Mouse (Mus musculus) lung, postnatal 10 days (tissue): Measurements from ENCODE around the gene Ap2b1.

Experiments
- DNase-seq: peaks from one replicate; pipeline ENCODE4 v3.0.0; 2021

Ap2b1 gene

DNA sequence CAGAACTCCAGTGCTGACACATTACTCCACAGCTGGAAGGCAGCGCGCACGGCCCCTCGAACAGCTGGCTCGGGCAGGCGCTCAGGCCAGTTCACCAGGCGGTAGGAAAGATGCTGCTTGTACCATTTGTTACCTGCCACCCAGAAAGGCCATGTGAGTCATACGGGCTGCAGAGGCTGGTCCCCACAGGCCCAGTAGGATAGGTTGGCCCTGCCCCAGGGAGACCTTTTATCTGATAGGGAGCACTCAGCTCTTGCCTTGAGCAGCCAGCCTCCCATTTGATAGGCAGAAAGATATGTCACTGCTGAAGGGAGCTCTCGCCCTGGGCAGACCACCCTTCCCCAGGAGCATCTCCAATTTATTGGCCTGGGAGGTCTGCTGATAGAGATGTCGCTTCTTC, 148.8 kb downstream of the Ap2b1 start:
- no peak for DNase-seq

DNA sequence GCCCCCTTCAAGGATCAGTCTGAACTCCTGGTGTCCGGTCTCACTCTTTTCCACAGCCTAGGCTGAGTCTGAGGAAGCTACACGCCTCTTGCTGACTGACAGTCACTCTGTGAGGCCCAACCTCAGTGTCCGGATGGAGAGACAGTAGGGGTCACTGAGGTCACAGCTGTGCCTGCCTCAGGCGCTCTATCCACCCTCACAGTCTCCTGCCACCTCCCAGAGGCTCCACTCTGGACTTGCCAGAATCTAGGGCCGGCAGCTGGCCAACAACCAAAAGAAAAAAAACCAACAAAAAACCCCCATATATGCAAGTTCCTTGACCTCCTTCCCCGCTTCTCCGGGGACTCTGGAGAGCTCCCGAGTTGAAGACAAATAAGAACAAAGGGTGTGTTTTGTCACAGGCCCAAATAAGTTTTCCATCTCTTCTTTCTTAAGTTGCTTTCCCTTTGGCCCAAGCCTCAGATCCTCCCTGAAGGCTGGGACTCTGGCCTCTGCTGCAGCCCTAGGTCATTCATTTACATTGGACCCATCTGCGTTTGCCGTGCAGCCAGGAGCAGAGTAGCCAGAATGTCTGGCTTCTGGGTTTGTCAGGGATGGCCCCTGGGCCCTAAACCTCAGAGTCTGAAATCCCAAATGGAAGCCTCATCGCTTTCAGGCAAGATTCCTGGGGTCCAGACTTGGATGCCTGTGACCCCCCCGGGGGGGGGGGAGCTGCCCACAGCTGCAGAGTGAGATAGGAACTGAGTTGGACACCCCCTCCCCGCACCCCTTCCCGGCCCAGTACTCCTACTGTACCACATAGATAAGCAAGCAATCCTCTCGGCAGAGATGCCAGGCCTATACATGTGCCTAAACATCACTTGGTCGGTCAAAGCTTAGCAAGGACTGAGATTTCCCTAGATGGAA, 149.4 kb downstream of the Ap2b1 start:
- DNase-seq = peak; percentile 52

DNA sequence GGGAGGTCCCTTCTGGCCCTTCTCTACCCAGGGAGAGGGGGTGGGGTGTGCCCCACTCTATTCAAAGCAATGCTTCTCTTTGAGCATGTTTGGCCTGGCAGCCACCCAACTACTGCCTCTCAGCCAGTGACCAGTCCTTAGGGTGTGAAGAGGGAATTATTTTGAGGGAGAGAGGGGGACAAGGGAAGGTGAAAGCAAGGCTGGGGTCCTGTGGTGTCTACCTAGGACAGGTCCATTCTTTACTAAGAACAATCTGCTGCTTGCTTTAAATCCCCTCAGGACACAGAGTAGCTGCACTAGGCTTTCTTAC, 150.1 kb downstream of the Ap2b1 start:
- peak; percentile 80 for DNase-seq

DNA sequence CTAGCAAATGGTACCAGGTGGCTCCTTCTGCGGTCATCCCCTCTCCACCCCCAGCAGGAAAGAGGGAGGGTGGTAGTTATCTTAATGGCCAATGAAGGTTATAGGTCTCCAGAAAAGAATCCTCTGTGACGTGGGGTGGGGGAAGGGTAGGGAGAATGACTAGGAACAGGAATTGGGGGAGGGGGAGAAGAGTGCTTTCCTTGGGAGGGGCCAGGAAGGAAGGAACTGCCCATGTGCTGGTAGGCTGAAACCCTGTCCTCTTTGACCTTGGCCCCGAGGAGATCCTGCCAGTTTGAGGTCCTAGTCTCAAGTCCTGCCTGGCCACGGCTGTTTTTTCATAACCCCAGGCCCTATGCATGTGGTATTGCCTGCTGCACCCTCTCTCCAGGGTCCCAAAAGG, 150.5 kb downstream of the Ap2b1 start:
- DNase-seq = peak; percentile 67

DNA sequence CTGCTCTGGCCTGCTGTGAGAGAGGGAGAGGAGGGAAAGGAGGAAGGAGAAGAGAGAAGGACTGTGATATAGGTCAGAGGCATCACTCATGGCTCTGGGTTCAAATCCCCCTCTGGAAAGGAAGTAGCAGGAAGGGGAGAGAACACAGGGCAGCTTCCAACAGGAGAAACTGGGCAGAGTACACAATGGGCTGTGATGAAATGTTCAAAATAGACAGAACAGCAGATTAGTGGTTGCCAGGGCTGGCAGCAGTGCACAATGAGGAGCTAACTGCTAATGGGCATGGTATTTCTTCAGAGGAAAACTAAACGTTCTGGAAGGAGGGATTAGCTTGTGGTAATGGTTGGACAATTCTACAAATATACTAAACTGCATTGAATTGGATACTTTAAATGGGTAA, 151.7 kb downstream of the Ap2b1 start:
- no peak for DNase-seq

DNA sequence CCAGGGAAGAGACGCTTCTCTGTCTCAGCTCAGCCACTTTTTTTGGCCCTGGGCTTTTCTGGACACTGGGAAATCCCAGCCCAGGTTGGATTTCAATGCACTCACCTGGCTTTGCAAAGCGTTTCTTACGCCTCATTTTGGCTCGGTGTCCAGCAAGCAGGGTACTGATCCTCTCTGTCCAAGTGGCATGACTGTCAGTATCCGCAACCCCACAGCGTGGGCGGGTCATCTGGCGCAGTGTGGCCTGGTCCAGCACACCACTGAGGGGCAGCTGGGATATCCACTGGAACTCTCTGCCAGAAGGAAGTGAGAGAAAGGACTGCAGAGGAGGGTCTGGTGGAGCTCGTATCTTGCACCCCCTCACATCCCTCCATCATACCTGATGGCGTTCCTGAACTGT, 152.5 kb downstream of the Ap2b1 start:
- no peak for DNase-seq

DNA sequence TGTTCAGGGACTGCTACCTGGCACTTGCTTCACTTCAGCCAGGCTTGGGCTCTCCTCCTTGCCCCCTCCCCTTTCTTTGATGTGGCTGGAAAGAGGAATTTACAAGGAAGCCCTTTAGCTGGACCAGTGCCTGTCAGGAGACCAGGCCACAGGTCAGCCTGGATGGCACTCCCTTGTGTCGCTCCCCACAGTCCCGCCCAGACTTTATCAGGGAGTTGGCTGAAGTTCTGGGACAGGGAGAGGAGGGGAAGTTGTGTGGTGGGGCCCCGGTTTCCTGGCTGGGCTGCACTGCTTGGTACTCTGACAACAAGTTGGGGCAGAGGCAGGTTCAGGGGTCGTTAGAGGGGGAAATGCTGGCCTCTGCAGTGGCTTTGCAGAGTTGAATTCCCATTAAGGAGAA, 155.7 kb downstream of the Ap2b1 start:
- DNase-seq = peak; percentile 73
